Mouse (Mus musculus) olfactory bulb, adult 2 months (tissue): ENCODE results near the gene Mob2.

Source experiments
- CTCF ChIP-seq: fragments of 200-500 bp; IDR thresholded peaks from 2 replicates; pipeline ENCODE4 v1.5.1; 2012; ENCODE audit warnings: low read depth, mild to moderate bottlenecking, low read length, moderate library complexity; ENCODE audit not compliant: insufficient read depth
- POLR2A ChIP-seq: fragments of 200-500 bp; IDR thresholded peaks from 2 replicates; pipeline ENCODE4 v1.6.1; 2012; ENCODE audit warnings: mild to moderate bottlenecking, low read depth, low read length, moderate library complexity; ENCODE audit not compliant: insufficient read depth

- TF ChIP-seq CTCF: no peak
- TF ChIP-seq POLR2A: no peak
Observed at GRCm38 (mm10) chr7:142057121-142057520, 3.7 kb downstream of the Mob2 start.
